Mouse (Mus musculus): ENCODE measurements around the gene Rab33b.
A peak's percentile ranks its signal among the peaks of the same experiment; 100 is the strongest.

Rab33b gene

DNA sequence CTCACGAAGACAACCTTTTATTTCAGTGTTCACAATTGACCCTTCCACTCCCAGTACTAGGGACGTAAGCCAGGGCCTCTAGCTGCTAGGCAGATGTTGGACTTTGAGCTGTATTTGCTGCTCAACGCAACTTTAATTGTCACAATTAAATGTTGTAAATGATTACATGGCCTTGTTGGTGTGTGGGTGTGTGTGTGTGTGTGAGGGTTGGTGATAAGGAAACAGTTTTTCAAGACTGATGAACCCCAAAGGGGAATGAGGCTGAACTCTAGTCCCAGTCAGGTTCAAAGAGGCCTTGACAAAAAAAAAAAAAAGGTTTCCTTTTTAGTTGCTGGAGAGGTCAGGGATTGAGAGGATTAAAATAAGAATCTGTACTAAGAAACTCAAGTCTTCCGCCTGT is 33.7 kb downstream of the Rab33b start:
- DNase-seq: no peak

DNA sequence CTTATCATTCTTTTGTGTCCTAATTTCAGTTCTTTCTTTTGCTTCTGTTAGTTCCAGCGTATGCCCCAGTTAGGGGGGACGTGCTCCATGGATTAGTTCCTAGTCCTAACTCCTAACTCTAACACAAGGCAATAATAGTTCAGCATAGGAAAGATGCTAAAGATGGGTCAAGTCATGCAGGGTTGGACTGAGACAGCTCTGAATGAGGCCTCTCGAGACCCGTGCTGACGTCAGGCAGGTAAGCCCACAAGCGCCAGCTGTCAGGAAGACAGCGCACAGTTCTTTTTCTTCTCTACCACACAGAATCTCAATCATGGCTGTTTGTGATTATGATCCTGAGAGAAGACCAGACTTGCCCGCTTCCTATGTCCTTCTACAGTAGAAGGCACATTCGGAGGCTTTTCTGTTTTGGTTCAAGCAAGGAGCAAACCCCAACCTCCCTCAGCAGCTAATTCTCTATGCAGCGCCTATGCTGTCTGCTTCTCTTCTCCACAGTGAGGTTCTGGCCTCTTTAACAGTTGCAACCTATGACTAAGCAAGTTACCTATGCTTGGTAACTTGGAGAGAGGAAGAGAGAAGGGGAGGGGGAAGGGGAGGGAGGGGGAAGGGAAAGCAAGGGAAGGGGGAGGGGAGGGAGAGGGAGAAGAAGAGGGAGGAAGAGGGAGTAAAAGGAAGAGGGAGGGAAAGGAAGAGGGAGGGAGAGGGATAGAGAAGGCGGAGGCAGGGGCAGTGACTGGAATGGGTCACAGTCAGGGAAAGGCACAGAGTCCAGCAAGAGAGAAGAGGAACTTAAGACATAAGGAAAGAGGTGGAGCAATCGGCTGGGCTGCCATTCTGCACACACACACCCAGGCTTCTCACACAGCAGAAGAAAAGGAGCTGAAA is 34.4 kb downstream of the Rab33b start:
- no peak for DNase-seq

DNA sequence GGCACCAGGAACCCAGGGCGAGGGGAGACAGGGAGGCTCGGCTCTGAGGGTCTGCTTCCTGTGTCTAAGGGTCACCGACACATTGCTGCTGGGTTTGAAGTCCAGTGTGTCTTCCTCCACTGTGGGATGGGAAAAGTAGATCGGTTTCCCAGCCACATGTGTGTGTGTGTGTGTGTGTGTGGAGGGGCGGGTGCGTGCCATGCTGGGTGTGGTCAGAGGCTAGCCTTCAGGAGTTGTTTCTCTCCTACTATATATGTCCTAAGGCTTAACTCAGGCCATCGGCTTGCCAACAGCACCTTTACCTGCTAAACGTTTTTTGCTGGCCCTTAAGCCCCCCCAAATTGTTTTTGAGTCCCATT is 35.0 kb downstream of the Rab33b start:
- DNase-seq: no peak

GRCm38 (mm10) chr3:51521262-51521661 is 37.5 kb downstream of the Rab33b start:
- no peak for DNase-seq

GRCm38 (mm10) chr3:51525186-51525785 is 41.6 kb downstream of the Rab33b start:
- no peak for DNase-seq

DNA sequence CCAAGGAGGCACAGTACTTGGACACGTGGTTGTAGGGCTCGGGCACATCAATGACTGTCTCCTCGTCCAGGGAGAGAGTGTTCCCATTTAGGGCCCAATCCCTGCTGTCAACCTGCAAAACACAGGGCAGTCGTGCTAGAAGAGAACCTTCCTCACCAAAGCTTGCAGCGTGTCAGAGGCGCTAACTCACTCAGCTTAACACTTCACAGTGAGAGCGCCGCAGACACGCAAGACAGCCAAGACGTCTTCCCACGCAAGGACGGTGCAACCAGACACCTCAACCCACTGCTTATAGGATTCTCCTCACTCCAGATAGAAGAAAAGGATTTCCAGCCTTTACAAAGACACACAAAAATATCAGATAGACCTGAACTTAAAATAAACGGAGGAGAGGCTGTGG is 43.2 kb downstream of the Rab33b start:
- no peak for DNase-seq

DNA sequence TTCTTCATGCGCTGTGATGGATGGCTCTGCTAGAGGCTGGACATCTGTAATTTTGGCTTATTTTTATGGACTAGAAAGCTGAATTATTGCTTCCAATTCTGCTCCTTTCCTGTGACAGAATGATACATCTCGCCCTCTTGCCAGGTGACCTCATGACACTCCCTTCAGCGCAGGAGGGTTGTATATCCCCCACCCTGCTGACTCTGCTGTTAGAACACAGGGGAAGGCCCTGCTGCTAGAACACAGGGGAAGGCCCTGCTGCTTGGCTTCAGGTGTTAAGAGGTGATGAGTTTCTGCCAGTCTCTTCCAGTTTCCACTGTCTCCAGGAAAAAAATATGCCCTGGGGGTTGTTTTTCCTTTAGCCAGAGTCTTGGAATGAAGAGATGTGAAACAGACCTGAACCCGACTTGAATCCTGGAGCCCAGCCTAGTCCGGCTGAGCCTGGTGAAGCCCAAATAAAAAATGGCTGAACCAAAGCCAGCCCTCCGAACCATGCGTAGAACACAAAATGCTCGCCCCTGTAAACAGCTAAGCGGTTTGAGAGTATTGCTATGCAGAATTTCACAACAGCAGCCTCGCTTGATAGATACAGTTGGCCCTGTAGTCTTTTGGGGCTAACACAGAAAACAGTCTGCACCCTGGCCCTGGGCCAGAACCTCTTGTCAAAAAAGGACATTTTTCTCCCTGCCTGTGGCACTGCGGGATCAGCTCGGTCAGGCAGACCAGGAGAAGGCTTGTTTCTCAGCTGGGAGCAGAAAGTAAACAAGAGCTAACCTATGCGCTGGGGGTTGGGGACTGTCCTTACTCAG is 48.0 kb downstream of the Rab33b start:
- DNase-seq: no peak

- DNase-seq: no peak
These were observed 48.5 kb downstream of the Rab33b start for GRCm38 (mm10) chr3:51532282-51532620.

DNA sequence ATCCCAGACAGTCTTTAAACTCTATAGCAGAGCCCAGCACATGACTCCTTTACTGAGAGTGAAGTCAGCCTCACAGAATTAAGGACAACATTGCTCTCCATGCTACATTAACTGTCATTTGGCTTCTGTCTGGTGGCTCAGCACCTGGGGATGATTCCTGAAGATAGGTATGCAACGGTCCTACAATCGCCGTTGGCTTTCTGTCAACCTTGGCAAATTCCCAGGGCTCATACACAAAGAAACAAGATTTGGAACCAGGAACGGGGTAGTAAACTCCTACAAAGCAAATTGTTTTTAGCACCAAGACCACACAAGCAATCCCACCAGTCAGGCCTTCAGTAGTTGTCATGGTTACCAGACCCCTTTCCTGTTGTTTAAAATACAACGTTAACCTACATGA is 49.9 kb downstream of the Rab33b start:
- no peak for DNase-seq

DNA sequence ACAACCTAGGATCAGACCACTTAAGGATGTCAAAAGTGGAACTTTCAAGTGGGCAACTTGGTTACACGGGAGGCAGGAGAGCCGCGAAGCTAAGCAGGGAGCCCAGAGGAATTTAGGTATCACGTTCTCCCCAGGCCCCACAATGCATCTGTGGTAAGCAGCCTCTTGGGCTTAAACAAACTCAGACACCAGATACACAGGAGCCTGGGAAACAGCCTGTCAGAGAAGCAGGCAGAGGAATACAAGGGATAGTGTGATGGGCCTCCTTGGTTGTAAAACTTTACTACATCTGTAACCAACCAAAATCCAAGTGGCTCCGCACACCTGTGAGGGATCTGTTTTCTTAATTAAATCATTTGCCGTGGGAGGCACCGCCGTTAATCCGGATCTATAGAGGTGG is 50.3 kb downstream of the Rab33b start:
- no peak for DNase-seq

DNA sequence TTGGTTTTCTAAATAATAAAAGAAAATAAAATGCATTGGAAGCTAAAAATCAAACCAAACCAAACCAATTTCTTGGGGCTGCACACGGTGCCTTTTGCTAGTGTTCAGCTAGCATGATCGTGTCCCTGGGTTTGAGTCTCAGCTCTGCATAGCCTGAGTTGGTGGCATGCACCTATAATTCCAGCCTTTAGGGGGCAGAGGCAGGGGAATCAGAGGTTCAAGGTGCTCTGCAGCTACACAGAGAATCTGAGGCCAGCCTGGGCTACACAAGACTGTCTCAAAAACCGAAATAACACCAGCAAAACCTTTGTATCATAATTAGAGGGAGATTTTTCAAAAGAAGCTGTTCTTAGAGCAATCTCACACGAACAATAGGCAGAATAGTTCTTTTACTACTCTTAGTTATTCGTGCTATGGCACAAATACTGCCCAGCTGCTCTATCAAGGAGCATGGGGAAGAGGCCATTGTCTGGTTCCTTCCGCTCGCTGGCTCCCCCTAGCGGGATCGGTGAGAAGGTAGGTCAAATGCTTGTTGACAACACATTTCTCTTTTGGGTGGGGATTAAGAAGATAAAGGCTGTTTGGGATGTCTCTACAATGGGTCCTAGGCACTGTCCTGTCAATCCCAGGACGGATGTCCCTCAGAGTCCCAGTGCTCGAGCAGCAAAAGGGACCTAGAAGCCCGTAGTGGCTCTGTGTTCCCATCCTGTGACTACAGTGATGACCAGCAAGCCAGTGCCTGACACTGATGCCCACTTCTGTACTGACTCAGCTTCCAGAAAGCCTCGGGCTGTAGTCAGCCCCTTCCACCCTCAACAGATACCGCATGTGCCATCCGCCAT is 56.1 kb downstream of the Rab33b start:
- peak; percentile 76 for DNase-seq

- no peak for DNase-seq
These were observed 56.9 kb downstream of the Rab33b start for GRCm38 (mm10) chr3:51540659-51541058.

- DNase-seq: no peak
These were observed 60.9 kb downstream of the Rab33b start for GRCm38 (mm10) chr3:51544442-51545128.
